Mouse (Mus musculus) stomach, postnatal 0 days (tissue): Measurements from ENCODE around the gene Mterf1a. TPM values are rescaled to one million over a fixed set of nuclear protein-coding genes. Genes with fewer than 3 reads are reported as not detected.

ENCODE experiments used
- ATAC-seq: fragments of 200-750 bp; cut with Nextera tagmentation; 2 replicates; pipeline ENCODE4 v1.8.0; 2017; ENCODE audit not compliant: low FRiP score, low TSS enrichment
- DNase-seq: peaks from one replicate; pipeline ENCODE4 v3.0.0-alpha.2; 2016; ENCODE audit warnings: low spot score
- H3K27ac ChIP-seq: fragments of 300-500 bp; sonication (generic); replicated peaks from 2 replicates; pipeline ENCODE4 v1.5.1; 2014; ENCODE audit warnings: mild to moderate bottlenecking, control low read depth
- H3K27me3 ChIP-seq: fragments of 300-500 bp; sonication (generic); 2 replicates; pipeline ENCODE4 v1.6.1; 2014; ENCODE audit warnings: low read length; ENCODE audit not compliant: control insufficient read depth, insufficient read depth
- H3K36me3 ChIP-seq: fragments of 300-500 bp; sonication (generic); 2 replicates; pipeline ENCODE4 v1.6.1; 2014; ENCODE audit warnings: low read length, mixed read lengths; ENCODE audit not compliant: control insufficient read depth, insufficient read depth
- H3K4me1 ChIP-seq: fragments of 300-500 bp; sonication (generic); replicated peaks from 2 replicates; pipeline ENCODE4 v1.6.1; 2014; ENCODE audit warnings: antibody characterized with exemption; ENCODE audit not compliant: control insufficient read depth, insufficient read depth
- H3K4me2 ChIP-seq: fragments of 300-500 bp; sonication (generic); replicated peaks from 2 replicates; pipeline ENCODE4 v1.6.1; 2014; ENCODE audit warnings: low read depth, mild to moderate bottlenecking, control low read depth, moderate library complexity
- H3K4me3 ChIP-seq: fragments of 300-500 bp; sonication (generic); 2 replicates; pipeline ENCODE4 v1.5.1; 2014; ENCODE audit warnings: low read depth, low read length, control low read depth
- H3K9ac ChIP-seq: fragments of 300-500 bp; sonication (generic); 2 replicates; pipeline ENCODE4 v1.6.1; 2014; ENCODE audit warnings: mild to moderate bottlenecking, low read length, control low read depth, mixed read lengths
- H3K9me3 ChIP-seq: fragments of 300-500 bp; sonication (generic); 2 replicates; pipeline ENCODE4 v1.6.1; 2016; ENCODE audit warnings: low read length; ENCODE audit not compliant: control insufficient read depth
- CTCF ChIP-seq: IDR thresholded peaks from 2 replicates; pipeline ENCODE4 v1.5.1; 2016; ENCODE audit warnings: antibody characterized with exemption, low read depth, mild to moderate bottlenecking, moderate library complexity
- EP300 ChIP-seq: optimal IDR thresholded peaks from 2 replicates; pipeline ENCODE3; 2016; ENCODE audit warnings: antibody characterized with exemption
- WGBS: fragments of 180-500 bp; shearing (Covaris S2); extraction: QIAGEN DNeasy Blood & Tissue Kit; methylation state at CpG from one replicate; pipeline ENCODE4 v1.1.7; 2014; 5-methylcytosine and 5-hydroxymethylcytosine counted together
- polyA plus RNA-seq: library from polyadenylated mRNA; unstranded; fragments of >200 nt; fragmentation: Nextera tagmentation; extraction: Ambion mirVana; gene quantifications from 2 replicates; pipeline ENCODE4 v1.2.1, GENCODE M21; 2015

Mterf1a gene
- polyA plus RNA-seq, 1 experiment from 2014 or later, result 4.1 TPM

- no peak overlapping the region for H3K4me3 ChIP-seq
- no peaks in the 10 kb centered on the region for H3K4me1 ChIP-seq
- no peaks in the 10 kb centered on the region for H3K36me3 ChIP-seq
- TF ChIP-seq EP300, result no peak
- no peak for TF ChIP-seq CTCF
- H3K9ac ChIP-seq, result no peak overlapping the region
- H3K27me3 ChIP-seq, result no peaks in the 10 kb centered on the region
- no peak overlapping the region for H3K27ac ChIP-seq
- no peak for ATAC-seq
- DNase-seq, result no peak
- H3K9me3 ChIP-seq, result no peaks in the 10 kb centered on the region
- no peak overlapping the region for H3K4me2 ChIP-seq
- WGBS, result 72% methylated on average over 1 of the region's 1 CpGs
These were observed 21.4 kb downstream of the Mterf1a start for GRCm38 (mm10) chr5:3872348-3872747.

DNA sequence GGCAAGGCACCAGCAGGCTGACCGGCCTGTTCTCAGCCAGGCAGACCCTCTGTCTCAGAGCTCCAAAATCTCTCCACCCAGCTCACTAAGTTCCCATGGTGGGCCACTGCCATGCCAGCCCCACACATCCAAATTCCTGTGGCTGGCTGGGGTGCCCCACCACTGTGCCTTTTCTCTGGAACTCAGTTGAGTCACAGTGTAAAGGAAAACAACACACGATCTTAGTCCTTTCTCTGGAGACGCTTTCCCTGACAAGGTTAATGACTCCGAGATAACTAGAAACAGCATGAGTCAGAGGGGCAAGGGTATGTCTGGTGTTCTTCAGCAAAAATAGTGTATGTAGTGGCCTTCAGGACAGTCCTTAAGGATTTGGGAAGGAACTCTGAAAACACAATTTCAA is 23.6 kb downstream of the Mterf1a start:
- Histone ChIP-seq H3K9me3 (no peaks in the 10 kb centered on the region), H3K9ac (no peak overlapping the region), H3K4me1 (no peaks in the 10 kb centered on the region), H3K27ac (no peak overlapping the region), H3K4me2 (no peak overlapping the region), H3K27me3 (no peaks in the 10 kb centered on the region), H3K4me3 (no peak overlapping the region), H3K36me3 (no peaks in the 10 kb centered on the region)
- ATAC-seq (no peak), DNase-seq (no peak)
- no peak for TF ChIP-seq EP300
- TF ChIP-seq CTCF, result no peak
- 53% methylated on average over 4 of the region's 4 CpGs for WGBS

DNA sequence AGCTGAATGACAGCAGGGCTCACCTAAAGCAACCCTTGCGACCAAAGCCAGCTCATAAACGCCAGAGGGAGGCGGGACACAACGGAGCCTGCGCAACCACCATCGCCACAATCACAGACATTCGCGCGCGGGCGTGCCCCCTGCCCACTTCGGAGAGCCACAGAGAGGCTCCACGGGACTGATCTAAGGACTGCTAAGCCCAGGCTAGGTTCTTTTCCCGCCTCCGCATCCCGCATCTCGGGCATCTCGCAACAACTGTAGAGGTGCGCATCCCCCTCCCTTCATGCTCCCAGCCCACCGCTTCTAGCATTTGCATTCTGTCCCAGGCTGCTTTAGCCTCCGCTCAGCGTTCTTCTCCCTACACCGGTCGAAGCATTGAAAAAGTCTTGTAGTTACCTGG is 48.7 kb downstream of the Mterf1a start, which contains the start of gene Lrrd1:
Gene Lrrd1, plus strand, starts transcription at position 148 of the 400 bp plus-strand sequence.
- Histone ChIP-seq H3K27me3 (no peaks in the 10 kb centered on the region), H3K4me1 (no peaks in the 10 kb centered on the region), H3K9ac (peak within 1 kb of the TSS; percentile 3; the same call in 1 of the 2 replicates), H3K4me2 (peak within 1 kb of the TSS; percentile 35), H3K27ac (no peak within 1 kb of the TSS), H3K36me3 (no peaks in the 10 kb centered on the region), H3K9me3 (no peaks in the 10 kb centered on the region), H3K4me3 (peak within 1 kb of the TSS; percentile 22)
- no peak for TF ChIP-seq CTCF
- TF ChIP-seq EP300, result no peak
- WGBS, result 7% methylated on average over 24 of the region's 24 CpGs
- ATAC-seq, result no peak
- no peak for DNase-seq

Other genes with a start within 250 kb of the Mterf1a start
- gene Tmbim7, start 242.8 kb downstream of the Mterf1a start, polyA plus RNA-seq, result not detected in 2 replicates
- gene Gatad1, start 236.7 kb downstream of the Mterf1a start, polyA plus RNA-seq, result 40.4 and 40.6 TPM in 2 replicates
- 5.9 and 6.2 TPM in 2 replicates for gene Ankib1, start 91.0 kb downstream of the Mterf1a start, polyA plus RNA-seq
- 18.2 and 19.8 TPM in 2 replicates for gene Krit1, start 90.7 kb downstream of the Mterf1a start, polyA plus RNA-seq
- not detected in 2 replicates for gene Lrrd1, start 48.8 kb downstream of the Mterf1a start, polyA plus RNA-seq
- 103 and 104 TPM in 2 replicates for gene Akap9, start 34.1 kb upstream of the Mterf1a start, polyA plus RNA-seq
- gene Cyp51, start 210.8 kb upstream of the Mterf1a start, polyA plus RNA-seq, result 61.1 and 65.8 TPM in 2 replicates